Mouse (Mus musculus) ovary, adult 18-20 months (tissue): ENCODE measurements around the gene Lct.
"Not testable (repeated sequence)": the region's sequence is repeated elsewhere in the genome, so short reads cannot be mapped to it uniquely, and the experiment has no call there.

Source experiments
- DNase-seq: peaks from one replicate; pipeline ENCODE4 v3.0.0; 2022; ENCODE audit warnings: low spot score, mixed read lengths

The Lct gene

GRCm38 (mm10) chr1:128295717-128296528, 32.2 kb downstream of the Lct start:
- no peak for DNase-seq

- no peak for DNase-seq
These were observed 32.8 kb downstream of the Lct start for GRCm38 (mm10) chr1:128295296-128295695.

GRCm38 (mm10) chr1:128293524-128293923, 34.6 kb downstream of the Lct start:
- no peak for DNase-seq

- DNase-seq: no peak
These were observed 37.8 kb downstream of the Lct start for GRCm38 (mm10) chr1:128290295-128290694.

GRCm38 (mm10) chr1:128285136-128285535, 43.0 kb downstream of the Lct start:
- no peak for DNase-seq

GRCm38 (mm10) chr1:128284157-128284690, 43.9 kb downstream of the Lct start:
- DNase-seq: no peak

- no peak for DNase-seq
These were observed 45.2 kb downstream of the Lct start for GRCm38 (mm10) chr1:128282924-128283323.

GRCm38 (mm10) chr1:128281753-128282152, 46.4 kb downstream of the Lct start:
- no peak for DNase-seq

GRCm38 (mm10) chr1:128278563-128278962, 49.6 kb downstream of the Lct start:
- DNase-seq: no peak

GRCm38 (mm10) chr1:128275908-128276307, 52.2 kb downstream of the Lct start:
- no peak for DNase-seq

GRCm38 (mm10) chr1:128270731-128271130, 57.4 kb downstream of the Lct start:
- DNase-seq: no peak

GRCm38 (mm10) chr1:128267061-128267460, 61.1 kb downstream of the Lct start:
- DNase-seq: not testable (repeated sequence)

- DNase-seq: peak; percentile 2
These were observed 83.3 kb downstream of the Lct start for GRCm38 (mm10) chr1:128244727-128245355.

- peak; percentile 95 for DNase-seq
These were observed 84.0 kb downstream of the Lct start for GRCm38 (mm10) chr1:128243996-128244726.

GRCm38 (mm10) chr1:128243627-128243995, 84.5 kb downstream of the Lct start, which contains the start of gene Ubxn4:
TSS of gene Ubxn4 (plus strand) at chr1:128243964.
- DNase-seq: no peak

- no peak for DNase-seq
These were observed 92.9 kb downstream of the Lct start for GRCm38 (mm10) chr1:128235181-128235580.
